Mouse (Mus musculus): ENCODE results near the gene Stip1.
"Not testable (repeated sequence)": the region's sequence is repeated elsewhere in the genome, so short reads cannot be mapped to it uniquely, and the experiment has no call there.

Gene Stip1

GRCm38 (mm10) chr19:7014481-7015135 lies 25.2 kb downstream of the Stip1 start:
- no peak for DNase-seq (ENCODE audit: low spot score in 2 of 2)

- DNase-seq (ENCODE audit: low spot score in 2 of 2), result no peak
Measured at GRCm38 (mm10) chr19:7013984-7014383, 25.8 kb downstream of the Stip1 start.

- DNase-seq (ENCODE audit: low spot score in 2 of 2), result no peak
Measured at GRCm38 (mm10) chr19:7012426-7012825, 27.3 kb downstream of the Stip1 start.

- no peak for DNase-seq (ENCODE audit: low spot score in 2 of 2)
Measured at GRCm38 (mm10) chr19:7006892-7007593, 32.7 kb downstream of the Stip1 start.

GRCm38 (mm10) chr19:6999360-7000063 lies 40.3 kb downstream of the Stip1 start:
- no peak for DNase-seq (ENCODE audit: low spot score in 2 of 2)

GRCm38 (mm10) chr19:6997721-6998290 lies 42.0 kb downstream of the Stip1 start:
- DNase-seq (ENCODE audit: low spot score in 2 of 2), result no peak

- peak; percentile 56 to 65 for DNase-seq (ENCODE audit: low spot score in 2 of 2)
Measured at GRCm38 (mm10) chr19:6996006-6996405, 43.8 kb downstream of the Stip1 start, which contains the start of the genes Nudt22 and Trpt1. Gene Nudt22 (minus strand): TSS chr19:6996117. Gene Trpt1 (plus strand): TSS chr19:6996131.

- DNase-seq (ENCODE audit: low spot score in 2 of 2), result no peak
Measured at GRCm38 (mm10) chr19:6995255-6995991, 44.3 kb downstream of the Stip1 start.

- DNase-seq (ENCODE audit: low spot score in 2 of 2), result no peak
Measured at GRCm38 (mm10) chr19:6994489-6994888, 45.3 kb downstream of the Stip1 start.

- no peak for DNase-seq (ENCODE audit: low spot score in 2 of 2)
Measured at GRCm38 (mm10) chr19:6994002-6994401, 45.8 kb downstream of the Stip1 start.

- DNase-seq (ENCODE audit: low spot score in 2 of 2), result no peak
Measured at GRCm38 (mm10) chr19:6993011-6993770, 46.6 kb downstream of the Stip1 start.

- DNase-seq (ENCODE audit: low spot score in 2 of 2), result peak; percentile 90 to 94
Measured at GRCm38 (mm10) chr19:6992011-6992858, 47.5 kb downstream of the Stip1 start, which contains the start of gene Dnajc4. Gene Dnajc4 (minus strand): TSS chr19:6992572.

GRCm38 (mm10) chr19:6991166-6991565 lies 48.6 kb downstream of the Stip1 start:
- DNase-seq (ENCODE audit: low spot score in 2 of 2), result not testable (repeated sequence)

- no peak for DNase-seq (ENCODE audit: low spot score in 2 of 2)
Measured at GRCm38 (mm10) chr19:6990712-6991111, 49.1 kb downstream of the Stip1 start.

- DNase-seq (ENCODE audit: low spot score in 2 of 2), result no peak
Measured at GRCm38 (mm10) chr19:6989251-6989650, 50.5 kb downstream of the Stip1 start.

GRCm38 (mm10) chr19:6987904-6988285 lies 51.9 kb downstream of the Stip1 start:
- DNase-seq (ENCODE audit: low spot score in 2 of 2), result no peak

GRCm38 (mm10) chr19:6987061-6987903 lies 52.5 kb downstream of the Stip1 start, which contains the start of gene Vegfb:
Gene Vegfb (minus strand): TSS chr19:6987651.
- DNase-seq (ENCODE audit: low spot score in 2 of 2), result peak in 1 of 2 experiments; percentile 48

- no peak for DNase-seq (ENCODE audit: low spot score in 2 of 2)
Measured at GRCm38 (mm10) chr19:6985951-6986708, 53.6 kb downstream of the Stip1 start.
